Mouse (Mus musculus): ENCODE data around the gene Uchl3. TPM values are rescaled to one million over a fixed set of nuclear protein-coding genes. Genes with fewer than 3 reads are reported as not detected.

Gene Uchl3
- polyA plus RNA-seq, 1 experiment from 2014 or later, result 127 TPM

GRCm38 (mm10) chr14:101687696-101688095, 33.9 kb downstream of the Uchl3 start:
- 91% methylated on average over 6 of the region's 6 CpGs for WGBS
- ATAC-seq (ENCODE audit: insufficient number of reproducible peaks, insufficient read depth, low FRiP score, low TSS enrichment), result no peak
- H3K4me2 ChIP-seq (replicated peaks), result no peak overlapping the region
- no peak overlapping the region for H3K27ac ChIP-seq
- no peaks in the 10 kb centered on the region for H3K4me1 ChIP-seq
- H3K36me3 ChIP-seq, result peaks cover 3% of the 10 kb centered on the region; the same call in 1 of the 2 replicates
- H3K4me3 ChIP-seq, result no peak overlapping the region
- no peak overlapping the region for H3K9ac ChIP-seq
- H3K9me3 ChIP-seq, result no peaks in the 10 kb centered on the region
- no peaks in the 10 kb centered on the region for H3K27me3 ChIP-seq

DNA sequence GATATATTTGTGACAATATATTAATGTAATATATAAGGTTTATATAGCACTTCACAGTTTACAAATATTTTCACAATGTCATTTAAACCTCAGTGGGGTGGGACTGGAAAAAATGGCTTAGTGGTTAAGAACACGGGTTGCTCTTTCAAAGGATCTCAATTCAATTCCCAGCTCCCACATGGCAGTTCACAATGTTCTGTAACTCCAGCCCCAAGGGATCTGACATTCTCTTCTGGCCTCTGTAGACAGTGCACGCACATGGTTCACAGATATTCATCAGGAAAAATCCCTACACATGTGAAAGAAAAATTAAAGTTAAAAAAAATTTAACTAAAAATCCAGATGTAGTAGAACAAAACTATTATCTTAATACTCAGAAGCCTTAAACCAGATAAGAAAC, 34.6 kb downstream of the Uchl3 start:
- Histone ChIP-seq H3K4me1 (no peaks in the 10 kb centered on the region), H3K27me3 (no peaks in the 10 kb centered on the region), H3K9ac (no peak overlapping the region), H3K4me3 (no peak overlapping the region), H3K9me3 (no peaks in the 10 kb centered on the region), H3K4me2 (replicated peaks) (no peak overlapping the region), H3K36me3 (peaks cover 3% of the 10 kb centered on the region; the same call in 1 of the 2 replicates), H3K27ac (no peak overlapping the region)
- whole genome bisulfite sequencing, result 83% methylated on average over 2 of the region's 2 CpGs
- ATAC-seq (ENCODE audit: insufficient number of reproducible peaks, insufficient read depth, low FRiP score, low TSS enrichment), result no peak

GRCm38 (mm10) chr14:101704479-101704878, 50.7 kb downstream of the Uchl3 start:
- Histone ChIP-seq H3K27ac (no peak overlapping the region), H3K4me1 (no peaks in the 10 kb centered on the region), H3K4me2 (replicated peaks) (no peak overlapping the region), H3K9ac (no peak overlapping the region), H3K27me3 (no peaks in the 10 kb centered on the region), H3K4me3 (no peak overlapping the region), H3K36me3 (no peaks in the 10 kb centered on the region), H3K9me3 (no peaks in the 10 kb centered on the region)
- no peak for ATAC-seq (ENCODE audit: insufficient number of reproducible peaks, insufficient read depth, low FRiP score, low TSS enrichment)
- 75% methylated on average over 4 of the region's 4 CpGs for WGBS

DNA sequence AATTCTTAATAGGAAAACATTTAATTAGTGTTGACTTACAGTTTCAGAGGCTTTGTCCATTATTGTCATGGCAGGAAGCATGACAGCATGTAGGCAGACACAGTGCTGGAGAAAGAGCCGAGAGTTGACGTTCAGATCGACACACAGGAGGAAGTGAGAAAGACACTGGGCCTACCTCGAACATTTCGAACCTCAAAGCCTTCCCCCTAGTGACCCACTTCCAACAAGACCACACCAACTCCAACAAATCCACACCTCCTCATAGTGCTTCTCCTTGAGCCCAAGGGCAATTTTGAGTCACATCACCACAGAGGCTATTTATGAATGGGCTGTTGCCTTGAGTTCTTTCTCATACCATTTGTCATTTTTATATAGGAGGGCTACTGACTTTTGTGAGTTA, 53.3 kb downstream of the Uchl3 start:
- H3K9ac ChIP-seq, result no peak overlapping the region
- no peak overlapping the region for H3K4me2 ChIP-seq (replicated peaks)
- no peaks in the 10 kb centered on the region for H3K9me3 ChIP-seq
- H3K4me3 ChIP-seq, result no peak overlapping the region
- H3K27me3 ChIP-seq, result no peaks in the 10 kb centered on the region
- no peak overlapping the region for H3K27ac ChIP-seq
- H3K4me1 ChIP-seq, result no peaks in the 10 kb centered on the region
- no peak for ATAC-seq (ENCODE audit: insufficient number of reproducible peaks, insufficient read depth, low FRiP score, low TSS enrichment)
- no peaks in the 10 kb centered on the region for H3K36me3 ChIP-seq
- 88% methylated on average over 5 of the region's 5 CpGs for WGBS

- WGBS, result 70% methylated on average over 2 of the region's 2 CpGs
Measured at GRCm38 (mm10) chr14:101714414-101714813, 60.6 kb downstream of the Uchl3 start.

GRCm38 (mm10) chr14:101729237-101729971, 75.6 kb downstream of the Uchl3 start, which contains the start of the genes Gm9922 and Lmo7:
Gm9922 (minus strand) TSS chr14:101729814.
Lmo7 (plus strand) TSS chr14:101729957.
- no peaks in the 10 kb centered on the region for H3K9me3 ChIP-seq
- H3K27me3 ChIP-seq, result peaks cover 21% of the 10 kb centered on the region
- H3K4me1 ChIP-seq, result 0 out of 2 replicates have a peak, but pooled peaks cover 3% of the 10 kb centered on the region
- peak; percentile 87 for ATAC-seq (ENCODE audit: insufficient number of reproducible peaks, insufficient read depth, low FRiP score, low TSS enrichment)
- no peaks in the 10 kb centered on the region for H3K36me3 ChIP-seq
- H3K4me3 ChIP-seq, result peak within 1 kb of the TSS; percentile 70
- peak within 1 kb of the TSS; percentile 41; the same call in 1 of the 2 replicates for H3K27ac ChIP-seq
- WGBS, result under 1% methylated on average over 47 of the region's 51 CpGs
- H3K9ac ChIP-seq, result peak within 1 kb of the TSS; percentile 63
- peak within 1 kb of the TSS; percentile 99 for H3K4me2 ChIP-seq (replicated peaks)

More at GRCm38 (mm10) chr14:101714414-101714813, 60.6 kb downstream of the Uchl3 start:
- Histone ChIP-seq H3K27ac (no peak overlapping the region), H3K4me3 (no peak overlapping the region), H3K9ac (no peak overlapping the region), H3K4me2 (replicated peaks) (no peak overlapping the region), H3K36me3 (no peaks in the 10 kb centered on the region), H3K27me3 (no peaks in the 10 kb centered on the region), H3K9me3 (no peaks in the 10 kb centered on the region), H3K4me1 (no peaks in the 10 kb centered on the region)
- no peak for ATAC-seq (ENCODE audit: insufficient number of reproducible peaks, insufficient read depth, low FRiP score, low TSS enrichment)

DNA sequence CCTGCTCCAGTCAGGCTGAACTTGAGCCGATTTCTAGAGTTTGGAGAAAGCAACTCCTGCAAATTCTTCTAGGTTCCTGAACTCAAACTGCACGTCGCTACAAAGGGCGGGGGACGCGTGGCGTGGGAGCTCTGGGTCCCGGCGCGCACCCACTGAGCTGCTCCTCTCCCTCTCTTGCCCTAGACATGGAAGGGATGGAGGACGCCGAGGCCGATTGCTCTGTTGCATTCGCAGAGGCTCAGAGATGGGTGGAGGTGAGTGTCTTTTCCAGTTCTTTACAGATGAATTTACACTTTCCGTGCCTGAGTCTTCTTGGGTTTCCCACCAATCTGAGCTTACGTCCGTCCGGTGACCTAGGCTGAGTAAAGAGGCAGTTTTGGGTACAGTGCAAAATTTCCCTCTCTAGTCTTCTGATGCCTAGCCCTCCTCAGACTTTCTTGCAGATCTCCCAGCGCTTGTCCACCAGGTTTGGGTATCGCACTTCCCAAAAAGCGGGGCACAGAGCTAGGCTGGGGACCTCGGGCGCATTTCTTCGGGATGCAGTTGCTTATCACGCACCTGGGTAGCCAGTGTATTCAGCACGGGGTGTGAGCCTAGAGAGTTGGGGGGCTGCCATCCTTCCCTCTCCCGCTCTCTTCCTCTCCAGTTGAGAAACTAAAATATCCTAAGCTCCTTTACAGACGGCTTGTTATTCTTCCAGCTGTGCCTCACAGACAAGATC, 76.4 kb downstream of the Uchl3 start:
- 0 out of 2 replicates have a peak, but pooled peaks cover 3% of the 10 kb centered on the region for H3K4me1 ChIP-seq
- 1% methylated on average over 28 of the region's 28 CpGs for WGBS
- H3K9ac ChIP-seq, result peak overlapping the region; percentile 63
- ATAC-seq (ENCODE audit: insufficient number of reproducible peaks, insufficient read depth, low FRiP score, low TSS enrichment), result peak; percentile 48
- peak overlapping the region; percentile 99 for H3K4me2 ChIP-seq (replicated peaks)
- H3K36me3 ChIP-seq, result no peaks in the 10 kb centered on the region
- H3K27me3 ChIP-seq, result peaks cover 21% of the 10 kb centered on the region
- H3K4me3 ChIP-seq, result peak overlapping the region; percentile 70
- H3K27ac ChIP-seq, result no peak overlapping the region
- no peaks in the 10 kb centered on the region for H3K9me3 ChIP-seq

DNA sequence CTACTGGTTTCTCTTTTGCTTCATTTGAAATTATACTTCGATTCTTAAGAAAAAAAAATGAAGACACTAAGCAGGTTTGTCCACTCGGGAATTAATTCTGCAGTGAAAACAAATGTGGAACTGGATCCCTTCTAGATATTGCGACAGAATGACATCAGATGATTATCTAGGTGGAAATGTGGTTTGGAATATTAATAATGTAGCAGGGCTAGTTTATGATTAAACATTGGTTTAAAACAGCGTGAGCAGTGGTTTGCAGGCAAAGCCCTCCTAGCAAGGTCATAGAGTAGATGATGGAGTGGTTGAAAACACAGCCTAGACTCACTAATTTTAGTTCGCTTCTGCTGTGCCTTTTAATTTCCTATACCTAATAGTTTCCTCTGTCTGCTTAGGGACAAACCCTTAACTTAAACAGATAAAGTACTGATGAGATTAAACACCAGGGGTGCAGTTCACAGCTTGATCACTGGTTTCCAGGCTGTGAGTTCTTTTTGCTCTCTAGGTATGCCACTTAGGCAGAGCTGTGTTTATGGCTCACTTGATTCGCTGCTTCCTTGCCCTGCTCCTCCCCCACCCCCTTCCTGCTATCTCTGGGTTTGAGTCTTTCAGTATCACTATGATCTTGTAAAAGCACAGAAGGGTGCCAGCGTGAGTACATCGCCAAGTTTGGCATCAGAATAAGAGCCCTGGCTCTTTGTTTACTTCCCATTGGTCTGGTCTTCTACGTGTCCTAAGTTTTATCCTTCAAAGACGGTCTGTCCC, 80.0 kb downstream of the Uchl3 start:
- Histone ChIP-seq H3K9ac (no peak overlapping the region), H3K9me3 (no peaks in the 10 kb centered on the region), H3K27ac (no peak overlapping the region), H3K36me3 (no peaks in the 10 kb centered on the region), H3K4me3 (no peak overlapping the region), H3K27me3 (peaks cover 21% of the 10 kb centered on the region), H3K4me1 (0 out of 2 replicates have a peak, but pooled peaks cover 3% of the 10 kb centered on the region), H3K4me2 (replicated peaks) (no peak overlapping the region)
- ATAC-seq (ENCODE audit: insufficient number of reproducible peaks, insufficient read depth, low FRiP score, low TSS enrichment), result no peak
- WGBS, result 23% methylated on average over 10 of the region's 10 CpGs

DNA sequence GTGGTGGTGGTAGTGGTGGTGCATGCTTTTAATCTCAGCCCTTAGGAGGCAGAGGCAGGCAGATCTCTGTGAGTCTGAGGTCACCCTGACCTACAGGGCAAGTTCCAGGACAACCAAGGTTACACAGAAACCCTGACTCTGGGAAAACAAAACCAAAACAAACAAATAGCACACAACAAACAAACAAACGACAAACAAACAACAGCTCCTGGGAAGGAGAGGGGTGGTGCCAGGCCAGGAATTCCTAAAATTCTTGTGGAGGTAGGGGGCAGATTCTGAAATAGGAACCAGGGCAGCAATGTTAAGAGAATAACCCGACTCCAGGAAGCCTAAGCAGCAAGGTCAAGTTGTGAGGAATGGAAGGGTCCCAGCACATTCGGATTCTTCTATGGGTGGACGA, 83.7 kb downstream of the Uchl3 start:
- H3K9me3 ChIP-seq, result no peaks in the 10 kb centered on the region
- H3K4me3 ChIP-seq, result no peak overlapping the region
- ATAC-seq (ENCODE audit: insufficient number of reproducible peaks, insufficient read depth, low FRiP score, low TSS enrichment), result no peak
- 86% methylated on average over 4 of the region's 4 CpGs for WGBS
- no peak overlapping the region for H3K9ac ChIP-seq
- no peak overlapping the region for H3K27ac ChIP-seq
- H3K4me2 ChIP-seq (replicated peaks), result no peak overlapping the region
- no peaks in the 10 kb centered on the region for H3K4me1 ChIP-seq
- H3K36me3 ChIP-seq, result no peaks in the 10 kb centered on the region
- no peaks in the 10 kb centered on the region for H3K27me3 ChIP-seq

All from embryonic facial prominence, embryonic 12.5 days (tissue).